Mouse (Mus musculus): Measurements from ENCODE around the gene Ccdc6. TPM values are rescaled to one million over a fixed set of nuclear protein-coding genes. Genes with fewer than 3 reads are reported as not detected.

The Ccdc6 gene
- polyA plus RNA-seq (2016; fragmentation: Nextera tagmentation; extraction: Ambion mirVana): 16.5 and 19.8 TPM in 2 replicates

DNA sequence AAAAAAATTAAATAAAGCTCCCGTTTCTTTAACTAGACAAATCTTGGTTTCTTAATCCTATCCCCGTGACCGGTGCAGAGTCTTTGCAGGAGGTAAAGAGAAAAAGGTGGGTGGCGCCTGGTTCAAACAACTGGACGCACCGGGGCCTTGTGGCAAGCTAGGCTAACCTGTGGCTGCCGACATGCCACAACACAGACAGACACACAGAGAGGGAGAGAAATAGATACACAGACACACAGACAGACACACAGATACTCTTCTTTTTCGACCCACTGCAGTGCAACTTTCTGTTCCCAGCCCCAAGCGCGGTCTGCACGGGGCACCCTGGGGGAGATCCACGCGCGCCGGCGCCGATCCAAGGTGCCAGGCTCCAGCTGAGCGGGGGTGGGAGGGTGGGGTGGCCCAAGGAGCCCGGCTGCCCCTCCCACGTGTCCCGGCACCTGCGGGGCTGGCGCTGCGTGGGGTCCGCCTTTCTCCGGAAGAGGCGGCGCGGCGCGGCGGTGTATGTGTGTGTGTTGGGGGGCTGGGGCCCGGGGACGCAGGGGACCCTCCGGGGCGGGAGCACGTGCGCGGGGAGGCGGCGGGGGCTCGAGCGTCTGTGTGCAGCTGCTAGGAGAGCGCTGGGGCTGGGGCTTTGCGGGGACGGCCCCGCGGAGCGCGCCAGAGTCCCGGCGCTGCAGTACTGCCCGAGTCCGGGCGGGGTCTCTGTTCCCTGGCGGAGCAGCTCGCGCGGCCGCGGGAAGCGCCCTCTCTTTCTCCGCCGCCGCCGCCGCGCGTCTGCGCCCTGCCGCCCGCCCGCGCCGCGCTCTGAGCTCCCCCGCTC lies at the start of gene Ccdc6:
TSS of gene Ccdc6 (plus strand) at position 756 of the 823 bp plus-strand sequence.
- under 1% methylated on average over 46 of the region's 77 CpGs for WGBS
- Histone ChIP-seq H3K27ac (peak within 1 kb of the TSS; percentile 97), H3K4me3 (peak within 1 kb of the TSS; percentile 99), H3K9me3 (peaks cover 5% of the 10 kb centered on the region; the same call in 1 of the 2 replicates), H3K36me3 (replicated peaks) (peaks cover 17% of the 10 kb centered on the region), H3K27me3 (ENCODE audit: poor library complexity, severe bottlenecking) (no peaks in the 10 kb centered on the region), H3K4me1 (peaks cover 55% of the 10 kb centered on the region)
- peak; percentile 81 for DNase-seq (ENCODE audit: extremely low spot score, low spot score)

DNA sequence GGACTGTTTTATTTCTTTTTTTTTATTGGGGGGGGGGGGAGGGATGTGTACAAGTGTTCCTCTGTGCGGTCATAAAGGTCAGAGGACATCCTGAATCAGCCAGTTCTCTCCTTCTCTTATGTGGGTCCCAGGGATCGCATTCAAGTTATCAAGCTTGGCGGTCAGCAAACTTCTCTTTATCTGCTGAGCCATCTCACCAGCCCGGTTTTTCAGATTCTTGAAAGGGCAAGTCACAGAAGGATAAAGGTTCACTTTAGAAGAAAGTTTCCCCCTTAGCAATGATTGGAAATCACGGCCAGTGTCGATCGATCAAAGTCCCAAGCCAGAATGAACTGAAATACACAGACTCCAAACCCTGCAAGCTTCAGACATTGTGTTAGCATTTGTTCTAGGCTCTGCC lies 47.1 kb upstream of the Ccdc6 start:
- 88% methylated on average over 7 of the region's 7 CpGs for WGBS
- H3K4me3 ChIP-seq: no peak overlapping the region

DNA sequence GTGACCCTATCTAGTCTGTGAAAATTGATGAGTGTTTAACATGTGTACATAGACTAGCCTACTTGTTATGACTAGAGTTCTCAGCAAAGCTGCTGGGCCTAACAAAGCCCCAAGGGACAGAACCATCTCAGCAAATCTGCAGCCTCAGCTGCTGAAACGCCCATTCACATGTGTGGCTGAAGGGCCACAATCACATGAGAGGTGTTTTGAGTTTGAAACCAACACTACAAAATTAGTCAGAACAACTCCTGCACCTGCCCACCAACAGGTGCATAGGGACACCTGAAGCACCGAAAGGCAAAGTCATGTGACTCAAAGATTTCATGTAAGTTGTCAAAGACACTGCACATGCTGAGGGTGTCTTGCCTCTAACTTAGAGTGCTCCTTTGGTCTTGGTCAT lies 41.6 kb upstream of the Ccdc6 start:
- Histone ChIP-seq H3K9me3 (peaks cover 6% of the 10 kb centered on the region; the same call in 1 of the 2 replicates), H3K4me1 (no peaks in the 10 kb centered on the region), H3K4me3 (no peak overlapping the region), H3K36me3 (replicated peaks) (no peaks in the 10 kb centered on the region), H3K27ac (no peak overlapping the region), H3K27me3 (ENCODE audit: poor library complexity, severe bottlenecking) (no peaks in the 10 kb centered on the region)
- no peak for DNase-seq (ENCODE audit: extremely low spot score, low spot score)
- 85% methylated on average over 2 of the region's 2 CpGs for WGBS

More for the DNA sequence above, 47.1 kb upstream of the Ccdc6 start:
- DNase-seq (ENCODE audit: extremely low spot score, low spot score): no peak
- Histone ChIP-seq H3K27me3 (ENCODE audit: poor library complexity, severe bottlenecking) (no peaks in the 10 kb centered on the region), H3K4me1 (no peaks in the 10 kb centered on the region), H3K36me3 (replicated peaks) (no peaks in the 10 kb centered on the region), H3K27ac (no peak overlapping the region), H3K9me3 (peaks cover 6% of the 10 kb centered on the region; the same call in 1 of the 2 replicates)

DNA sequence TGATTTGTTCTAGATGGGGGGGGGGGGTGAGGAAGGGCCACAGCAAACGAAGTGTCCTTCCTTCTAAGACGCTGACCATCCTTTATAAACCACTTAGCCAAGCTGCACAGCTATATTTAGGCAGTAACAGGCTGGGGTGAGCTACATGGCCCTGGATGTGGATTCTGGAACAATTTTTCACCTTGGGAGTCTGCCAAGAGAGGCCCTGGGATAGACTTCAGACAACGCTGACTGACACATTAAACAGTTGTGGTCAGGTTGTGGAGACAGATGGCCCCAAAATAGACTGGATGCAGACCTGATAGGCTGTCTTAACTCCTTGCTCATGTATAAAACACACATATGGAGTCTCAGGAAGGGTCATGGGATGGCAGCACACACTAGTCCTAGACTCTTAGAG lies 39.9 kb upstream of the Ccdc6 start:
- no peaks in the 10 kb centered on the region for H3K36me3 ChIP-seq (replicated peaks)
- no peak for DNase-seq (ENCODE audit: extremely low spot score, low spot score)
- 92% methylated on average over 3 of the region's 3 CpGs for WGBS
- H3K4me3 ChIP-seq: no peak overlapping the region
- H3K27ac ChIP-seq: no peak overlapping the region
- peaks cover 6% of the 10 kb centered on the region; the same call in 1 of the 2 replicates for H3K9me3 ChIP-seq
- no peaks in the 10 kb centered on the region for H3K4me1 ChIP-seq
- H3K27me3 ChIP-seq (ENCODE audit: poor library complexity, severe bottlenecking): no peaks in the 10 kb centered on the region

DNA sequence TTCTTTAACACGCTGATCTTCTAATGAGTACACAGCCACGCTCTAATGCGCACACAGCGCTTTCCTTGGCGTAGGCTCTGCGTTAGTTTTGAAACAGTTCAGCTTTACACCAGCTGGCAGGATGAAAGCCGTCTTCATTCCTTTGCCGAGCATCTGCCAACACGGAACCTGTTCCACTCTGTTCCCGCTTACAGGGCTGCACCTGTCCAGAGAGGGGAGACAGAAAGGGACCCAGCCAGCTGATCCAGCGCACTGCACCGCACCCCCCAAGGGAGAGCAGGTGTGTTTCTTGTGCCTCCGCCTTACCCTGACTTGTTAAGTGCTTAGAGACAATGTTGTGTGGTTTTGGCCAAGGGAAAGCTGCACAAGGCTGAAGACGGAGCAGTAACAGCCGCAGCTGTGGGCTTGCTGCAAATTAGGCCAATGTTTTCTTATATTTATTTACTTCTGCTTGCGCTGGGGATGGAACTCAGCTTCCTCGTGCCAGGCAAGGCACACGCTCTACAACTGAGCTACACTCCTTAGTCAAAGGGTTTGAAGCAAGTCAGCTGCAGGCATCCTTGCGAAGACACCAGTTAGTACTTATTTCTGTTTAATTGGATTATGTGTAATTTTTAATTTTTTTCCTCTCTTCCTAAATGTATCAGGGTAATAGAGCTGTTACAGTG lies 36.8 kb upstream of the Ccdc6 start:
- no peaks in the 10 kb centered on the region for H3K27me3 ChIP-seq (ENCODE audit: poor library complexity, severe bottlenecking)
- no peaks in the 10 kb centered on the region for H3K9me3 ChIP-seq
- no peaks in the 10 kb centered on the region for H3K36me3 ChIP-seq (replicated peaks)
- DNase-seq (ENCODE audit: extremely low spot score, low spot score): no peak
- H3K27ac ChIP-seq: no peak overlapping the region
- 81% methylated on average over 19 of the region's 19 CpGs for WGBS
- no peaks in the 10 kb centered on the region for H3K4me1 ChIP-seq
- no peak overlapping the region for H3K4me3 ChIP-seq

DNA sequence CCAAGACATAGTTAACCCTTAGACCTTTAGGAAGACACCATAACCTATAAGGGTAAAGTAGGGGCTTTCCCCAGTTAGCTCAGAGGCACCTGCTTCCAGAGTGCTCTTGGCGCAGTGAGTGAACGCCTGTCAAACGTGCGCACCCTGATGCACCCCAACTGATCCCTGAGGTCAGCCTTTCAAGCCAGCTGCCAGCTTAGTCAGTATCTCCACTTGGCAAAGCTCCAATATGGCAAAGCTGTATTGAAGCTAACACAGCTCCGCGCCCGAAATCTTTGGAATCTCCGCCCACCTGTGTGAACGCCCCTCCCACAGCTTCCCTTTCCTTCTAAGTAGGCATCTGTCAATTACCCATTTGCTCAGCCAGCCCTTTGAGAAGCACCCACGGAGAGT lies 36.2 kb upstream of the Ccdc6 start:
- no peaks in the 10 kb centered on the region for H3K9me3 ChIP-seq
- no peaks in the 10 kb centered on the region for H3K36me3 ChIP-seq (replicated peaks)
- H3K4me1 ChIP-seq: no peaks in the 10 kb centered on the region
- H3K27ac ChIP-seq: no peak overlapping the region
- H3K4me3 ChIP-seq: no peak overlapping the region
- WGBS: 45% methylated on average over 10 of the region's 10 CpGs
- H3K27me3 ChIP-seq (ENCODE audit: poor library complexity, severe bottlenecking): no peaks in the 10 kb centered on the region
- no peak for DNase-seq (ENCODE audit: extremely low spot score, low spot score)

DNA sequence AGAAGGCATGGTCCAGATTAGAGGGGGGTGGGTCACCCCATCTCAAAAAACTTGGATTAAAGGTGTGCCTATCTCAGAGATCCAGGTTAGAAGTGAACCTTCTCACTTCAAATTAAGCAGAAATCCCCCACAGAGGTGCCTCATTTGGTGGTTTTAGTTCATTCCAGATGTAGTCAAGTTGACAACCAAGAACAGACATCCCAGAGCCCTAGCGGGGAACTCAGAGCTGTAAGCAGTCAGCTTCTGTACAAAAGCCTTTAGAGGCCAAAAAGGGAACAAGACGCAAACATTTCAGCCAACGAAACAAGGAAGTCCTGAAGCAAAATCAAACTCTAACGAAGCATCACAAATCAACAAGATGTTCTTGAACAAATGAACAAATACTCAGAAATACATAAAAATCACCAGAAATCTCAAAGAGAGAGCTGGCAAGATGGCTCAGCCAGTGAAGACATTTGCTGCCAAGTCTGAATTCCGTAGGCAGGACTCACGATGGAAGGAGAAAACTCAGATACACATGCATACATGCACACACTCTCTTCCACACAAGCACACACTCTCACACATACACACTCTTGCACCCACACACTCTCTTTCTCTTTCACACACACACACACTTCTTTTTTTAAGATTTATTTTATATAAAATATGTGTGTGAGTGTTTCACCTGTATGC lies 32.9 kb upstream of the Ccdc6 start:
- 93% methylated on average over 6 of the region's 6 CpGs for WGBS
- Histone ChIP-seq H3K36me3 (replicated peaks) (no peaks in the 10 kb centered on the region), H3K27ac (no peak overlapping the region), H3K4me1 (no peaks in the 10 kb centered on the region), H3K4me3 (no peak overlapping the region), H3K9me3 (no peaks in the 10 kb centered on the region), H3K27me3 (ENCODE audit: poor library complexity, severe bottlenecking) (no peaks in the 10 kb centered on the region)
- DNase-seq (ENCODE audit: extremely low spot score, low spot score): no peak

DNA sequence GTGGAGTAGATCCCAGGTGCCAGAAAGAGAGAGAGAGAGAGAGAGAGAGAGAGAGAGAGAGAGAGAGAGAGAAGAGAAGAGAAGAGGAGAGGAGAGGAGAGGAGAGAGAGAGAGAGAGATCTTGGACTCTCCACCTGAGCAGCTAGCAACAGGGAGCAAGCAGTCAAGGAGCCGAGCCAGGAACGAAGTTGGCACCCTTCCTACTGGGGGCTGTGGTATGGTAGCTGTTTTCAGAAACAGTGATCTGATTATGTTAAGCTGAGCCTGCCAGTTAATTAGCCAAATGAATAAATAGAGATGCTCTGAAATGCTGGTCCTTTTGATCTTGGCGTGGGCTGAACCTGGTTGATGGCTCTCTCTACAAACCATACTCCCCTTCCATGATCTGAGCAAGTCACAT lies 31.7 kb upstream of the Ccdc6 start:
- H3K4me1 ChIP-seq: no peaks in the 10 kb centered on the region
- 85% methylated on average over 3 of the region's 3 CpGs for WGBS
- no peaks in the 10 kb centered on the region for H3K36me3 ChIP-seq (replicated peaks)
- H3K27ac ChIP-seq: no peak overlapping the region
- H3K27me3 ChIP-seq (ENCODE audit: poor library complexity, severe bottlenecking): no peaks in the 10 kb centered on the region
- no peak for DNase-seq (ENCODE audit: extremely low spot score, low spot score)
- no peaks in the 10 kb centered on the region; the same call in 1 of the 2 replicates for H3K9me3 ChIP-seq
- no peak overlapping the region for H3K4me3 ChIP-seq

DNA sequence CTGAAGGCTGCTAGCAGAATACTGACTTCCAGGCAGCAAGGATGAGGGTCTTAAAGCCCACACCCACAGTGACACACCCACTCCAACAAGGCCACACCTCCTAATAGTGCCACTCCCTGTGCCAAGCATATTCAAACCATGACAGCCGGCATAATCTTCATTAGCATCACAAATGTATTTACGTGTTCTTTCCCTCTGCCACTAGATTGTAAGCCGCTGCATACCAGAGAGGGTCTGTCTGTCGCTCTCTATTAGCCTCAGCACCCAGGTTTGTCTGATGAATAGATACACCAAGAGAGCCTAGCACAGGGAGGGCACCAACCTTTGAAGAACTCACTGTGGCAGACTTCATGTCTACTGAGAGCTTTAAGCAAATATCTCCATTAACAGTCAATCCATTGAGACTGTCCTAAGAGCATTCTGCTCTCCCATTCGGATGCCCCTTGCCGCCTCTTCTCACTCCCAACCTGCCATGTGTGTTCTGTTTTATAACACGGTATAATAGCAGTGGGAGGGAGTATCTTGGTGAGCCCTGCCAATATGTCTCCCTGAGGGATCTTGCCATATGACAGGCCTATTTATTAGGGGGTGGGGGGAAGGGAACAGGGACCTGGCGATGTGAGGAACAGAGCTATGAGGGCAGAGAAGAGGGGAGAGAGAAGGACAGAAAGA lies 30.3 kb upstream of the Ccdc6 start:
- H3K36me3 ChIP-seq (replicated peaks): no peaks in the 10 kb centered on the region

DNA sequence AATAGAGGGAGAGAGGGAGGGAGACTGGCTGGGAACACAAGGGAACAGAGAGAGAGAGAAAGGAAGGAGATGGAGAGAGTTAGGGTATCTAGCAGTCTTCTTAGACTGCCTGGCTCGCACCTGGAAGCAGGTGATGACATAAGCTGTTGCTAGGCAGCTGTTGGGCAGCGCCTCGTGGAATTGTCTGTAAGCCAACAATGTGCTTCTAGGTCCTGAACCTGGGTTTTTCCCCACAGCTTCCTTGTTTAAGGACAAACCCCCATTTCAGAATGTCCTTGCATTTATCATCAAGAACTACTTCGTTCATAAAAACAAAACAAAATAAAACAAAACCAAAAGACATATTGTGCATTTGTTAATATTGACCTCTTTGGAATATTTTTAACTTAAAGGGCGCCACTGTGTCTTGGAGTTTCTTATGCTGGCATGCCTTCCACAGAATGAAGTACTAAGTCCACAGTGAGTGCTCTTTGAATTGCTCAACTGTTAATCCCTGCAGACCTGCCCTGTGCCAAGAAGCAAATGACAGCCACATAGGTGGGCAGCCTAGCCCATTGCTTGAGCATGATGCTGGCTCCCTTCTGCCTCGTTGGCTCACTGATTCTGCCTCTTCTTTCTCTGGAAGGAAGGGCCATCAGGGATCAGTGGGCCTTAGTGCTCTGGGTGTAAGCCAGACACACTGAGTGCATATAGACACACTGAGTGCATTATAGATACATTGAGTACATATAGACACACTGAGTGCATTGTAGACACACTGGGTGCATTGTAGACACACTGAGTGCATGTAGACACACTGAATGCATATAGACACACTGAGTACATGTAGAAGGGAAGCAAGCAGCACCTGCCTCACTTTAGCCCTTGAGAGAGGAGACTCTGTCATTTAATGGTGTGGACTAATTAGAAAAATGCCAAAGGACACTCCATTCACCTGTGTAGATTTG lies 29.5 kb upstream of the Ccdc6 start:
- H3K27me3 ChIP-seq (ENCODE audit: poor library complexity, severe bottlenecking): no peaks in the 10 kb centered on the region
- no peak overlapping the region for H3K4me3 ChIP-seq
- H3K27ac ChIP-seq: no peak overlapping the region
- WGBS: 77% methylated on average over 6 of the region's 6 CpGs
- peaks cover 9% of the 10 kb centered on the region for H3K9me3 ChIP-seq
- DNase-seq (ENCODE audit: extremely low spot score, low spot score): no peak
- no peaks in the 10 kb centered on the region for H3K36me3 ChIP-seq (replicated peaks)
- no peaks in the 10 kb centered on the region for H3K4me1 ChIP-seq

More for the DNA sequence above, 30.3 kb upstream of the Ccdc6 start:
- Histone ChIP-seq H3K9me3 (peaks cover 9% of the 10 kb centered on the region), H3K27ac (no peak overlapping the region), H3K4me1 (no peaks in the 10 kb centered on the region), H3K4me3 (no peak overlapping the region), H3K27me3 (ENCODE audit: poor library complexity, severe bottlenecking) (no peaks in the 10 kb centered on the region)
- no peak for DNase-seq (ENCODE audit: extremely low spot score, low spot score)
- 72% methylated on average over 8 of the region's 8 CpGs for WGBS

DNA sequence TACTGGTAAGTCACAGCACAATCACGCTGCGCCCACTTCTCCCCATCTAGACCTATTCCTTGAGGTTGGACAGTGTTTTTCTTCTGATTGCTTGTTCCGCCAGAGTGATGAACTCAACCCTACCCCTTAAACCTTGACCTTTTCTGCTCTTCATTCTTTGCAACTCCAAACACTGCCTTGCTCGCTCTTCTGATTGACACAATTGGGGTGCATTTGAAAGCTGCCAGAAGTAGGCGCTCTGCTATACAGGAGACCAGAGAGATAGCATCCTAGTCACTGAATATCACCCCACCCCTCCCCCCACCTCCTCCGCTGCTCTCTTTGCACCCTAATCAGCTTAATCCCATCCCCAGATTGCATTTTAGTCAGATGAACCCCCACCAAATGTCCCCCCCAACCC lies 27.6 kb upstream of the Ccdc6 start:
- Histone ChIP-seq H3K27ac (no peak overlapping the region), H3K9me3 (peaks cover 9% of the 10 kb centered on the region), H3K4me1 (no peaks in the 10 kb centered on the region), H3K27me3 (ENCODE audit: poor library complexity, severe bottlenecking) (no peaks in the 10 kb centered on the region), H3K36me3 (replicated peaks) (no peaks in the 10 kb centered on the region), H3K4me3 (no peak overlapping the region)
- DNase-seq (ENCODE audit: extremely low spot score, low spot score): no peak
- WGBS: 52% methylated on average over 6 of the region's 6 CpGs
